Mouse (Mus musculus): ENCODE data around the gene Camta2. TPM values are rescaled to one million over a fixed set of nuclear protein-coding genes. Genes with fewer than 3 reads are reported as not detected.

Camta2 gene
- 2.2 TPM for polyA plus RNA-seq (2014; fragmentation: Illumina TruSeq; extraction: RNeasy Lipid Tissue Mini Kit (QIAGEN cat#74804); ENCODE audit: low read depth, low replicate concordance)

DNA sequence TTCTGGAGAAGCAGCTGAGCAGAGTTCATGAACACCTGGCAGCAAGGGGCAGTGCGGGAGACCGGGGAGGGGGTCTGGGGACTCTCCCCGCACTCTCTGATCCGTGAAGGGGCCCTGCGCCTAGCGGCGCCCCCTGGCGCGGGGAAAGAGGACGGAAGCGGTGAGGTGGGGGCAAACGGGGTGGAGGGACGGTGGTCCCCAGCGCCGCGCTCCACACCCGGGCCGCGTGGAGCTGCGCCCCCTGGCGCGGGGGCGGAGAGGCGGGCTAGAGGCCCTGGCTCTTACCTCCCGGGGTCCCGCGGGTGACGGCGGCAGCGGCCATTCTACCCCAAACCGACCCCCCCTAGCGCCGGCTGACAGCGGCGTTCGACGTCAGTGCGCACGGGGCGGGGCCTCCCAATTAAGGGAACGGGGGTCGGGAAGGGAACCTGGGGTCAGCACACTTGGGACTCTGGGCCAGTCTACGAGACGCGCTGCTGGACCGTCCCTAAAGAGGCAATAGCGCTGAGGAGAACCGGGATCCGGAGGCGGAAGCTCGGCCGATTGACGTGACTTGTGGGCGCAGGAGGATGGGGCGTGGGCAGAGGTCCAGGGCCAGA is at the start of gene Camta2:
Gene Camta2 (minus strand): TSS at position 505 of the 599 bp plus-strand sequence.

DNA sequence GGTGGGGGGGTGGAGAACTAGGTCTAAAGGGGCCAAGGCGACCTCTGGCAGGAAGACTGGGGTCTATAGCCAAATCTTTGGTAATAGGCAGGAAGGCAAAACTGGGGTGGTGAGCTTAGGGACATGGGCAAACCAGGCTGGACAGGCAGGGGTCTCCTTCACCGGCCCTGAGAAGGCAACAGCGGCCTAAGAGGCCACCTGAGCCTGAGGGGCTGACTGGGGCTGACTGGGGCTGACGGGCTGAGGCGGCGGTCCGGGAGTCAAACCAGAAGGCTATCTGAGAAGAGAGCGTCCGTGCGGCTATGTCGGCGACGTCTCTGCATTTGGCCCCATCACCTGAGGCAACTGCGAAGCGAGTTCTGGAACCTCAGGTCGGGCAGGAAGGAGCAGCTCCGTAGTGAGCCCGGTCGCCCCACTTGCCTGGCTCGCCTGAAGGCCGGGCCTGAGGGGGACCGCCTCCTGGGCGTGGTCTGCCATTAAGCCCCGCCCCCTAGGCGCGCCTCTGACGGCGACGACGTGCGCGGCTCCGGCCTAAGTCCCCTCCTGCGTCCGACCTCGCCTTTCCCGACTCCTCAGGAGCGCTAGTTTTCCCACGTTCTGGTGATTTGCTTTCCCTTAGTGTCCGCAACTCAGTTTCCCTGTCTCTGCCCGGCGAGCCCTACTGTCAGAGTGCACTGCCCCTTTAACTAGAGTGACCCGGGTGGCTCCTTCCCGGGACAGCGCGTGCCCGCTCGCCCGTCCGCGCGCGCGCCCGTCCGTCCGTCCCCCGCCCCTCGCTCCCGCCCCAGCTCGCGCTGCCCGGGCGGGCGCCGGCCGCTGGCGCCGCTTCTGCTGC is 12.0 kb upstream of the Camta2 start, which contains the start of the genes Inca1 and Kif1c:
Gene Inca1 (minus strand): TSS at position 434 of the 835 bp plus-strand sequence.
Gene Kif1c (plus strand): TSS at position 827 of the 835 bp plus-strand sequence.

DNA sequence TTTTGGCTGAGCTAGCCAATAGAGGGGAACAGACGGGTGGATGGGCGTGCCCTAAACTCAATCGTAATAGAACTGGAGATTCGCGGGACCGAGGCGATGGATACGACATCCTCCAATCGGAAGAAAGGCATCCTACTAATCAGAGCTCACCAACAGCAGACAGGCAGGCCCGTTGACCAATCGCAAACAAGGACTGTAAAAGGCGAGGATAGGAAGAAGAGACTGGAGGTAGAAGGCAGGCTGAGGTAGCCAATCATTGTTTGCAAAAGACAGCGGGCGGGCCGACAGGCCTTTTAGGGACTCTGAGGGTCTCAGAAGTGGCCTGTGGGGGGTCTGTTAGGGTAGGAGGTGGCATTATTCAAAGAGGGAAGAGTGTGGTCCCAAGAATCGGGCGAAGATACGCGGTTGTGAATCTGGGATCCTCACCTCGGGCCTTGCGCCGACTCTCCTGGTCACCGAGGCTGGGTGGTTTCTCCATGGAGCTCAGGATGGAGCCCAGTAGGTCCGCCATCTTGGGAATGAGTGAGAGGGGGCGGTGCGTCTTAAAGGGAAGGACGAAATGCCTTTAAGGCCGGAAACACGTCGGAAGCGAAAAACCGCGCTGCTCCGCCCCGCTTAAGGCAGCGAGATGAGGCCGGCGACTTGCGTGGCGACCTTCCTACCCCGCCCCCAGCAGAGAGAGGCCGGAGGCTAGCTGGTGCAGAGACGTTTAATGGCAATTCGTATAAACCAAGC is 19.0 kb downstream of the Camta2 start, which contains the start of gene Spag7:
Gene Spag7 (minus strand): TSS at position 646 of the 735 bp plus-strand sequence.

DNA sequence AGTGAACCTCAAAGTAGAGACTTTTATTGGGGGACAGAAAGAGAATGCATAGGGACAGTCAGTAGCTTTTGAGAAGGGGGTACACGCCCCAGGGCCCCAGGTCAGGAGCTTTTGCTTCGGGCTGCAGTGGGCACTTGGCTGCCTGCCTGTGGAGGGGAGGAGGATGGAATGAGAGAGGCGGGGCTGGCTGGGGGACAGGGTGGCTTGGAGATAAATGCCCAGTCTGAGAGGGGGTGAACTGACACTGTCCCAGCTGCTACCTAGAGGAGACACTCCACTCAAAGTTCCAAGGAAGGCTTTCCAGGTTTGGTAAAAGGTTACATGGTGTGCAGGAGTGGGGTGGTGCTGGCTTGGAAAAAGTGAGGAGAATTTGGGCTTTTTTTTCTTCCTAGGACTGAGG is 30.9 kb downstream of the Camta2 start, which contains the start of gene Eno3:
Gene Eno3 (plus strand): TSS at position 239 of the 400 bp plus-strand sequence.

DNA sequence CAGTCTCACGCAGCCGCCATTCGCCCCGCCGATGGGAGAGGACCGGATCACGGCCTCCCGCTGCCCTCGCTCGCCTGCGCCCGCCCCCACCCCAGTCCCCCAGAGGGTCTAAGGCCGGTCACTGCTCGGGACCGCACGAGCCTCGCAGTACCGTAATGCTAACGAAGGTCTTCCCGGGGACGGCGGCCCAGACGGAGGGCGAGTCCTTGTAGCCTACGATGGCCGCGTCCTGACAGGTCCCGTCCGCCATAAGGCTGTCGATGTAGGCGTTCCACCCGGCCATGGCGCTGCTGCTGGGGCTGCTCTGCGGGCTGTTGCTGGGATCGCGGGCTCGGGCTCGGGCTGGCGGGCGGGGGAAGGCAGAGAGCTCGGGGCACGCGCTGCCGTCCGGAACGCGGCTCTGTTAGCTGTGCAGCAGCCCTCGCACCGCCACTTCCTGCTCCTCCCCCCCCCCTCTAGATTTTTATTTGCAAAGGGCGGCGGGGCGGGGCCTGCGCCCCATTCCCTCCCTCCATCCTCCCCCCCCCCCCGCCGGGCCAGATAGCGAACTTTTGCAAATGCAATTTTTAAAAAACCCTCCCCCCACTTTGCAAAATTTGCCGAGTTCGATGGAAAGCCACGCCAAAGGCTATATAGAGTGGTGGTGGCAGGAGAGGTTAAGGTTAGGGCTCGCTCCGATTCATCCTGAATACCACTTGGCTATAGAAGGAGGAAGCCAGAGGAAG is 33.5 kb downstream of the Camta2 start, which contains the start of gene Pfn1:
Gene Pfn1 (minus strand): TSS at position 447 of the 725 bp plus-strand sequence.

DNA sequence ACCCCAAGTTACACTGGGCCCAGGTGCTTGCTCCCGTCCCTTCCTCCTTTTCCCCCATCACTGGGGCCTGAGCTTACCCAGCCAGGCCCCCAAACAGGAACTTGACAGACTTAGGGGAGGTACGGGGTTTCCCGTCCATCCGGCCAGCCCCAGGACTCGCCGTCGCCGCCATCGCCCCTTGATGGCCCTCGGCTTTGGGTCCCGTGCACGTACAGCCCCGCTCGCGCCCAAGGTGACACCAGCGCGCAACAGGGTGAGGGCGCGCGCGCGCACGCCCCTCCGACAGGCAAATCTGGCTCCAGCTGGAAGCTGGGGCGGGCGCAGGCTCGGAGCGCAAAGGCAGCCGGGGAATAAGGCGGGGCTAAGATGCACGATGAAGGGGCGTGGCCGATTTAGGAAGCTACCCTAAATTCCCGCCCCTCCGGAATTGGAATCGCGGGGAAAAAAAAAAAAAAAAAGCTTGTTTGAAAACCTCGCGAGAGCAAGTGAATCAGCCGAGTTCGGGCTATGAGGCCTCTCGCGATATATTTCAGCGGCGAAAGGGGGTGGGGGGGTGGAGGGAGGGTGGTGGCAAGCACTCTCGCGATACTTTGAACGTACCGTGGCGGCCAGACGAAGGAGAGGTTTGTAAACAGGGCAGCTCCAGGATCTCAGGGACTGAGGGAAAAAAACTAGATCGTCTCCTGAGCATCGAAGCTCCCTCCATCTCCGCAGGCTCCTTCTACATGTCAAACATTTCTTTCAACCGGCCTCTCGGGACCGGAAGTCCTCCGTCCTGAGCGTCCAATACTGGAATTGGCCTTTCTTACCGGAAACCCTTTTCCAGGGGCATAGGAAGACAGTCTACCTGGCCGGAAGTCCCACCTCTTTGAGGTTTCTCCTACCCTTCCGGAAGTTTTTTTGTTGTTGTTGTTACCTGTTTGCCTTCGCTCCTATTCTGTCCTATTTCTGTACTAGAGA is 40.9 kb downstream of the Camta2 start, which contains the start of the genes Rnf167 and Slc25a11:
Gene Rnf167 (plus strand): TSS at position 545 of the 960 bp plus-strand sequence.
Gene Slc25a11 (minus strand): TSS at position 789 of the 960 bp plus-strand sequence.

DNA sequence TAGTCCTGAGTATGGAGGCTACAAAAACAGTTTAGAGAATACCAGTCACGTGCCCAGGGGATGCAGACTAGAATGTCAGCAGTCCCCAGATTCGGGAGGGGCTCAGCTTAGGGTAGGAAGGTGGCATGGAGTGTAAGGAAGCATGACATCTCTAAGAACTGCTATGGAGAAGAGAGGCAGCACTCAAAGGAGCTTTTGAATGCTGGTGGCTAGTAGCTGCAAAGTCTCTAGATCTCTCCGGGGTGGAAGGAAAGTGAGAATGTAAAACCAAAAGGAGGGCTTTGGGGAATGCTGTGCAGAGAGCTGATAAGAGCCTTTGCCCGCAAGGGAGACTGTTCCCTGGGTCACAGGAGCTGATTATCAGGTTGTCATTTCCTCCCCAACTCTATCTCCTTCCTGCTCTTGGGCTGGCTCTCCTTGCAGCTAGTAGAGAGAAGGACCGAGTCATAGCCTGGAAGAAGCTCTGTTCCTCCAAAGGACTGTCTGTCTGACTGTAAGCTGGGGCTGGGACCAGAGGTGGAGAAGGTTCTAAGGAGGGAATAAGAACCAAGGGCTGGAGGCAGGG is 49.1 kb downstream of the Camta2 start, which contains the start of gene Gp1ba:
Gene Gp1ba (plus strand): TSS at position 409 of the 565 bp plus-strand sequence.

Other genes with a start within 250 kb of the Camta2 start
- 8.1 TPM for gene Med11, start 236.2 kb downstream of the Camta2 start, polyA plus RNA-seq (2014; fragmentation: Illumina TruSeq; extraction: RNeasy Lipid Tissue Mini Kit (QIAGEN cat#74804); ENCODE audit: low read depth, low replicate concordance)
- gene Zmynd15, start 228.7 kb downstream of the Camta2 start, polyA plus RNA-seq (2014; fragmentation: Illumina TruSeq; extraction: RNeasy Lipid Tissue Mini Kit (QIAGEN cat#74804); ENCODE audit: low read depth, low replicate concordance) = 0.28 TPM
- 12.0 TPM for gene Cxcl16, start 228.1 kb downstream of the Camta2 start, polyA plus RNA-seq (2014; fragmentation: Illumina TruSeq; extraction: RNeasy Lipid Tissue Mini Kit (QIAGEN cat#74804); ENCODE audit: low read depth, low replicate concordance)
- gene Tm4sf5, start 182.9 kb downstream of the Camta2 start, polyA plus RNA-seq (2014; fragmentation: Illumina TruSeq; extraction: RNeasy Lipid Tissue Mini Kit (QIAGEN cat#74804); ENCODE audit: low read depth, low replicate concordance) = 1.6 TPM
- gene Vmo1, start 173.5 kb downstream of the Camta2 start, polyA plus RNA-seq (2014; fragmentation: Illumina TruSeq; extraction: RNeasy Lipid Tissue Mini Kit (QIAGEN cat#74804); ENCODE audit: low read depth, low replicate concordance) = not detected
- gene Gltpd2, start 168.9 kb downstream of the Camta2 start, polyA plus RNA-seq (2014; fragmentation: Illumina TruSeq; extraction: RNeasy Lipid Tissue Mini Kit (QIAGEN cat#74804); ENCODE audit: low read depth, low replicate concordance) = not detected
- gene Psmb6, start 162.7 kb downstream of the Camta2 start, polyA plus RNA-seq (2014; fragmentation: Illumina TruSeq; extraction: RNeasy Lipid Tissue Mini Kit (QIAGEN cat#74804); ENCODE audit: low read depth, low replicate concordance) = 16.2 TPM
- not detected for gene Gm40193, start 155.2 kb downstream of the Camta2 start, polyA plus RNA-seq (2014; fragmentation: Illumina TruSeq; extraction: RNeasy Lipid Tissue Mini Kit (QIAGEN cat#74804); ENCODE audit: low read depth, low replicate concordance)
- gene Pld2, start 148.0 kb downstream of the Camta2 start, polyA plus RNA-seq (2014; fragmentation: Illumina TruSeq; extraction: RNeasy Lipid Tissue Mini Kit (QIAGEN cat#74804); ENCODE audit: low read depth, low replicate concordance) = 0.85 TPM
- gene Mink1, start 125.2 kb downstream of the Camta2 start, polyA plus RNA-seq (2014; fragmentation: Illumina TruSeq; extraction: RNeasy Lipid Tissue Mini Kit (QIAGEN cat#74804); ENCODE audit: low read depth, low replicate concordance) = 4.6 TPM
- gene 4930544D05Rik, start 72.3 kb downstream of the Camta2 start, polyA plus RNA-seq (2014; fragmentation: Illumina TruSeq; extraction: RNeasy Lipid Tissue Mini Kit (QIAGEN cat#74804); ENCODE audit: low read depth, low replicate concordance) = not detected
- gene Chrne, start 68.9 kb downstream of the Camta2 start, polyA plus RNA-seq (2014; fragmentation: Illumina TruSeq; extraction: RNeasy Lipid Tissue Mini Kit (QIAGEN cat#74804); ENCODE audit: low read depth, low replicate concordance) = not detected
- gene Gp1ba, start 49.0 kb downstream of the Camta2 start, polyA plus RNA-seq (2014; fragmentation: Illumina TruSeq; extraction: RNeasy Lipid Tissue Mini Kit (QIAGEN cat#74804); ENCODE audit: low read depth, low replicate concordance) = not detected
- gene Rnf167, start 40.9 kb downstream of the Camta2 start, polyA plus RNA-seq (2014; fragmentation: Illumina TruSeq; extraction: RNeasy Lipid Tissue Mini Kit (QIAGEN cat#74804); ENCODE audit: low read depth, low replicate concordance) = 43.3 TPM
- 26.7 TPM for gene Slc25a11, start 40.6 kb downstream of the Camta2 start, polyA plus RNA-seq (2014; fragmentation: Illumina TruSeq; extraction: RNeasy Lipid Tissue Mini Kit (QIAGEN cat#74804); ENCODE audit: low read depth, low replicate concordance)
- gene Pfn1, start 33.5 kb downstream of the Camta2 start, polyA plus RNA-seq (2014; fragmentation: Illumina TruSeq; extraction: RNeasy Lipid Tissue Mini Kit (QIAGEN cat#74804); ENCODE audit: low read depth, low replicate concordance) = 141 TPM
- 22.6 TPM for gene Eno3, start 30.9 kb downstream of the Camta2 start, polyA plus RNA-seq (2014; fragmentation: Illumina TruSeq; extraction: RNeasy Lipid Tissue Mini Kit (QIAGEN cat#74804); ENCODE audit: low read depth, low replicate concordance)
- 18.2 TPM for gene Spag7, start 18.7 kb downstream of the Camta2 start, polyA plus RNA-seq (2014; fragmentation: Illumina TruSeq; extraction: RNeasy Lipid Tissue Mini Kit (QIAGEN cat#74804); ENCODE audit: low read depth, low replicate concordance)
- 0.85 TPM for gene Inca1, start 12.1 kb upstream of the Camta2 start, polyA plus RNA-seq (2014; fragmentation: Illumina TruSeq; extraction: RNeasy Lipid Tissue Mini Kit (QIAGEN cat#74804); ENCODE audit: low read depth, low replicate concordance)
- 24.2 TPM for gene Kif1c, start 12.4 kb upstream of the Camta2 start, polyA plus RNA-seq (2014; fragmentation: Illumina TruSeq; extraction: RNeasy Lipid Tissue Mini Kit (QIAGEN cat#74804); ENCODE audit: low read depth, low replicate concordance)
- 3.8 TPM for gene Zfp3, start 76.1 kb upstream of the Camta2 start, polyA plus RNA-seq (2014; fragmentation: Illumina TruSeq; extraction: RNeasy Lipid Tissue Mini Kit (QIAGEN cat#74804); ENCODE audit: low read depth, low replicate concordance)
- 2.0 TPM for gene Scimp, start 124.5 kb upstream of the Camta2 start, polyA plus RNA-seq (2014; fragmentation: Illumina TruSeq; extraction: RNeasy Lipid Tissue Mini Kit (QIAGEN cat#74804); ENCODE audit: low read depth, low replicate concordance)
- gene Rabep1, start 156.7 kb upstream of the Camta2 start, polyA plus RNA-seq (2014; fragmentation: Illumina TruSeq; extraction: RNeasy Lipid Tissue Mini Kit (QIAGEN cat#74804); ENCODE audit: low read depth, low replicate concordance) = 39.1 TPM